Mouse (Mus musculus) intestine, postnatal 0 days (tissue): ENCODE results near the gene 2310011J03Rik. TPM values are rescaled to one million over a fixed set of nuclear protein-coding genes. Genes with fewer than 3 reads are reported as not detected.

Source experiments
- ATAC-seq: fragments of 200-750 bp; cut with Nextera tagmentation; 2 replicates; pipeline ENCODE4 v1.8.0; 2017; ENCODE audit warnings: mild to moderate bottlenecking, moderate TSS enrichment, moderate library complexity
- H3K27ac ChIP-seq: fragments of 300-500 bp; sonication (generic); 2 replicates; pipeline ENCODE4 v1.5.1; 2014; ENCODE audit warnings: mild to moderate bottlenecking, low read depth, low read length, moderate library complexity
- H3K27me3 ChIP-seq: fragments of 300-500 bp; sonication (generic); replicated peaks from 2 replicates; pipeline ENCODE4 v1.6.1; 2014; ENCODE audit warnings: low read length, mixed read lengths; ENCODE audit not compliant: control insufficient read depth, insufficient read depth
- H3K36me3 ChIP-seq: fragments of 300-500 bp; sonication (generic); 2 replicates; pipeline ENCODE4 v1.6.1; 2014; ENCODE audit warnings: mild to moderate bottlenecking, moderate library complexity; ENCODE audit not compliant: control insufficient read depth, insufficient read depth
- H3K4me1 ChIP-seq: fragments of 300-500 bp; sonication (generic); replicated peaks from 2 replicates; pipeline ENCODE4 v1.6.1; 2014; ENCODE audit warnings: antibody characterized with exemption, low read length, mixed read lengths; ENCODE audit not compliant: control insufficient read depth, insufficient read depth
- H3K4me2 ChIP-seq: fragments of 300-500 bp; sonication (generic); replicated peaks from 2 replicates; pipeline ENCODE4 v1.6.1; 2014; ENCODE audit warnings: low read depth, mild to moderate bottlenecking, moderate library complexity
- H3K4me3 ChIP-seq: fragments of 300-500 bp; sonication (generic); 2 replicates; pipeline ENCODE4 v1.5.1; 2014; ENCODE audit warnings: low read depth, low read length
- H3K9ac ChIP-seq: fragments of 300-500 bp; sonication (generic); 2 replicates; pipeline ENCODE4 v1.6.1; 2014; ENCODE audit warnings: mild to moderate bottlenecking, low read depth, low read length
- H3K9me3 ChIP-seq: fragments of 300-500 bp; sonication (generic); 2 replicates; pipeline ENCODE4 v1.6.1; 2016; ENCODE audit warnings: mixed run types; ENCODE audit not compliant: control insufficient read depth
- CTCF ChIP-seq: sonication (generic); IDR thresholded peaks from 2 replicates; pipeline ENCODE4 v1.5.1; 2016; ENCODE audit warnings: low read depth, mild to moderate bottlenecking, control low read depth, antibody characterized with exemption, moderate library complexity
- WGBS: fragments of 180-500 bp; shearing (Covaris S2); extraction: QIAGEN DNeasy Blood & Tissue Kit; methylation state at CpG from one replicate; pipeline ENCODE4 v1.1.7; 2014; 5-methylcytosine and 5-hydroxymethylcytosine counted together
- polyA plus RNA-seq: library from polyadenylated mRNA; unstranded; fragments of >200 nt; fragmentation: Nextera tagmentation; extraction: Ambion mirVana; gene quantifications from 2 replicates; pipeline ENCODE4 v1.2.1, GENCODE M21; 2015

The 2310011J03Rik gene
- polyA plus RNA-seq, 1 experiment from 2014 or later = 87.6 TPM

DNA sequence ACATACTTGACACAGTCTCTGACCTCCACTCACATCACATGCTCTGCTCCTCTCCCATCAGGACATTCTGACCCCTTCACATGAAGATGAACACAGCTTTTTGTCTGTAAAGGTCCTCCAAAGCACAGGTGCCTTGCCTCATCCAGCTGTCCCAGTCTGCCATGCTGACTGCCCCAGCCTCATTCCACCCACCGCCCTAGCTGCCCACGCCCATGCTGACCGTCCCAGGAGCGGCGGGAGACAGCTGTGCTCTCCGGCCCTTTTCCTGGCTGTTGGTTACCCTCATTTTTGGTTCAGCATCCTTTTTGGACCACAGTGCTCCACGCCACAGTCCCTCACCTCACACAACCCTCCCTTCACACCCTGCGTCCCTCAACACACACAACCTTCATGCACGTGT lies 41.9 kb downstream of the 2310011J03Rik start:
- no peak for TF ChIP-seq CTCF
- no peak overlapping the region for H3K9ac ChIP-seq
- no peaks in the 10 kb centered on the region for H3K9me3 ChIP-seq
- H3K4me3 ChIP-seq = no peak overlapping the region
- H3K27ac ChIP-seq = 0 out of 2 replicates have a peak overlapping the region, but pooled peaks have one; percentile 21
- no peaks in the 10 kb centered on the region for H3K27me3 ChIP-seq
- peaks cover 80% of the 10 kb centered on the region for H3K36me3 ChIP-seq
- ATAC-seq = no peak
- no peak overlapping the region for H3K4me2 ChIP-seq
- 92% methylated on average over 9 of the region's 9 CpGs for WGBS
- 0 out of 2 replicates have a peak, but pooled peaks cover 5% of the 10 kb centered on the region for H3K4me1 ChIP-seq

GRCm38 (mm10) chr10:80276238-80276637 lies 44.1 kb downstream of the 2310011J03Rik start:
- Histone ChIP-seq H3K27ac (no peak overlapping the region), H3K9me3 (no peaks in the 10 kb centered on the region), H3K4me1 (0 out of 2 replicates have a peak, but pooled peaks cover 3% of the 10 kb centered on the region), H3K4me3 (no peak overlapping the region), H3K9ac (no peak overlapping the region), H3K4me2 (no peak overlapping the region), H3K36me3 (peaks cover 69% of the 10 kb centered on the region), H3K27me3 (no peaks in the 10 kb centered on the region)
- 0 out of 2 replicates have a peak, but pooled peaks have one; percentile 5 for TF ChIP-seq CTCF
- peak; percentile 70 for ATAC-seq
- 44% methylated on average over 5 of the region's 5 CpGs for WGBS

DNA sequence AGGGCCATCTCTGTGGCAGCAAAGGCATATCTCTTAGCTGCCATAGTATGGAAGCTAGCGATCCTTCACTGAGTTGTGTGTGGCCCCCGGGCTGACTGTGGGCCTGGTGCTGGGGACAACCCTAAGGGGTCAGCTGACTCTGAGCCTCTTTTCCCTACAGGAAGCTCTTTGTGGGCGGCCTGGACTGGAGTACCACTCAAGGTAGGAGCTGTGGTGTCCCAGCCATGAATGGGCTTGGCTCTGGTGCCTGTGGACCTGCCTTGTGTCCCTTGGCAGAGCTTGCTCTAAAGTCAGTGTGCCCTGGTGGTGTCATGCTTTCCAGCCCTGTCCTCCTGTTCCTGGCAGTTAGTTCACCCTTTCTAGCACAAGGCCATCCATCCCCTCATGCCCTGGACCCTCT lies 46.5 kb downstream of the 2310011J03Rik start:
- Histone ChIP-seq H3K4me1 (0 out of 2 replicates have a peak, but pooled peaks cover 6% of the 10 kb centered on the region), H3K4me2 (0 out of 2 replicates have a peak overlapping the region, but pooled peaks have one; percentile 7), H3K4me3 (no peak overlapping the region), H3K9ac (no peak overlapping the region), H3K9me3 (no peaks in the 10 kb centered on the region), H3K27me3 (no peaks in the 10 kb centered on the region), H3K36me3 (peaks cover 50% of the 10 kb centered on the region), H3K27ac (peak overlapping the region; percentile 23; the same call in 1 of the 2 replicates)
- no peak for ATAC-seq
- WGBS = 77% methylated on average over 3 of the region's 3 CpGs
- no peak for TF ChIP-seq CTCF

DNA sequence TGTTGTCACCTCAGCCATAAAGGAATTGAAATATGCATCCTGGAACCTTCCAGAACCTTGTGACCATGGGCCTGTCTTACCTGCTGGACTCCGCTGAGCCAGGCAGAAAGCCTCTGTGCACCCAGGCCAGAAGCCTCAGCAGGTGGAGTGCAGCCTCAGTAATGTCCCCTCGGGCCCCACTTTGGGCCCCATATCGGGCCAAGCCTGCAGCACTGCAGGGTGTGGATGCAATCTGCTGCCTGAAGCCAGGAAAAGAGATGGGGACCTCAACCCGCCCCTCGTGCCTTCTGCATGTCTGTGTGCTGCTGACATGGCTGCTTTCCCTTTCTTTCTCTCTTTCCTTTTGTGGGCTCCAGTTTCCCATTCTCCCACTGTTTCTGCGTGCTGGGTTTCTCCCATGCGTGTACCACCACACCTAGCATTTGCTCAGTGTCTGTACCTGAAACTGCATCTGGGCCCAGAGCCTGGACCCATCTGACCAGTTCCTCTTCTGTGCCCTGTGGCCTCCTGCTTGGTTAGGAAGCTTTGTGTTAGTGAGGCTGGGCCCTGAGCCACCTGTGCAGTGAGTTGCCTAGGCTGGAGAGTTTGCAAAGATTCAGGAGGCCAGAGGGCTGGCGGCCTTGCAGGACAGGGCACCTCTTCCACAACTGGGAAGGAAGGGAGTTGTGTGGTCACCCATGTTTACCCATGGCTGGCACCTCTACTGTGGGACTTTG lies 48.3 kb downstream of the 2310011J03Rik start:
- Histone ChIP-seq H3K9ac (no peak overlapping the region), H3K27ac (peak overlapping the region; percentile 87)
- peak; percentile 30; the same call in 1 of the 2 replicates for ATAC-seq

DNA sequence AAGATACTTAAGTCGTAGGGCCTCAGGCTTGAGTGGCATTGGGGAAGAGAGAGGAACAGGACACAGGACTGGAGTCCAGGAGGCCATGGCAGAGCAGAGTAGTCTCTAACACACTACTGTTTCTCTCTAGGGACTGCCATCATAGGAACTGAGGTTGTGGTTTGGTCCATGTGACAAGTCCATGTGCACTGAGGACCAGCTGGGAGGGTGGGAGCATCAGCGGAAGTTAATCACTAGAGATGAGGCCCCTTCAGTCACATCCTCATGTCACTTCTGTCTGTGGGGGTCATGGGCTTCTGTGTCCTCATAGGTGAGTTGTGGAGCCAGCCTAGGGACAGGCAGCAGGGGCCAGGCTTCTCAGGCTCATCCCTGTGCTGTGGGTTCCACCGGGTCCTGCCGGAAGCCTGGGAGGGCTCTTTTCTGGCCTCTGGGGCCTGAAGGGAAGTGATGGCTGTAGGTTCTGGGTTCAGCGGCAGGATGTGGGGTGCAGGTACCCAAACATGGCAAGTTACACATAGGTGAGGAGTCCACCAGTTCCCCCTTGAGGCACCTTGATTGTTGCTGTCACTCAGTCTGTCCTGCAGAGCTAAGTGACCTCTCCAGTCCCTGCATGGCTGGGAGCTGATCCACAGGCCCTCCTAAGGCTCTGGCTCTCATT lies 49.0 kb downstream of the 2310011J03Rik start:
- peak overlapping the region; percentile 18; the same call in 1 of the 2 replicates for H3K9ac ChIP-seq

More for the DNA sequence above, 48.3 kb downstream of the 2310011J03Rik start:
- Histone ChIP-seq H3K27me3 (no peaks in the 10 kb centered on the region), H3K4me1 (0 out of 2 replicates have a peak, but pooled peaks cover 6% of the 10 kb centered on the region), H3K4me3 (no peak overlapping the region), H3K36me3 (peaks cover 31% of the 10 kb centered on the region), H3K9me3 (no peaks in the 10 kb centered on the region), H3K4me2 (peak overlapping the region; percentile 27; the same call in 1 of the 2 replicates)
- WGBS = 51% methylated on average over 8 of the region's 8 CpGs
- no peak for TF ChIP-seq CTCF

GRCm38 (mm10) chr10:80270734-80271181 lies 49.6 kb downstream of the 2310011J03Rik start:
- Histone ChIP-seq H3K36me3 (peaks cover 21% of the 10 kb centered on the region), H3K9ac (0 out of 2 replicates have a peak overlapping the region, but pooled peaks have one; percentile 0), H3K27ac (peak overlapping the region; percentile 87), H3K4me1 (0 out of 2 replicates have a peak, but pooled peaks cover 6% of the 10 kb centered on the region), H3K4me2 (peak overlapping the region; percentile 40), H3K4me3 (no peak overlapping the region), H3K9me3 (no peaks in the 10 kb centered on the region), H3K27me3 (no peaks in the 10 kb centered on the region)
- 40% methylated on average over 6 of the region's 6 CpGs for WGBS
- ATAC-seq = peak; percentile 51
- no peak for TF ChIP-seq CTCF

More for the DNA sequence above, 49.0 kb downstream of the 2310011J03Rik start:
- no peak overlapping the region for H3K4me3 ChIP-seq
- 0 out of 2 replicates have a peak, but pooled peaks cover 6% of the 10 kb centered on the region for H3K4me1 ChIP-seq
- TF ChIP-seq CTCF = no peak
- peak overlapping the region; percentile 40 for H3K4me2 ChIP-seq
- no peak for ATAC-seq
- H3K36me3 ChIP-seq = peaks cover 27% of the 10 kb centered on the region
- WGBS = 68% methylated on average over 5 of the region's 5 CpGs
- H3K27me3 ChIP-seq = no peaks in the 10 kb centered on the region
- H3K9me3 ChIP-seq = no peaks in the 10 kb centered on the region
- H3K27ac ChIP-seq = peak overlapping the region; percentile 87
